Mouse (Mus musculus): ENCODE results near the gene Rap1gap2.
"Not testable (repeated sequence)": the region's sequence is repeated elsewhere in the genome, so short reads cannot be mapped to it uniquely, and the experiment has no call there.

Rap1gap2 gene

DNA sequence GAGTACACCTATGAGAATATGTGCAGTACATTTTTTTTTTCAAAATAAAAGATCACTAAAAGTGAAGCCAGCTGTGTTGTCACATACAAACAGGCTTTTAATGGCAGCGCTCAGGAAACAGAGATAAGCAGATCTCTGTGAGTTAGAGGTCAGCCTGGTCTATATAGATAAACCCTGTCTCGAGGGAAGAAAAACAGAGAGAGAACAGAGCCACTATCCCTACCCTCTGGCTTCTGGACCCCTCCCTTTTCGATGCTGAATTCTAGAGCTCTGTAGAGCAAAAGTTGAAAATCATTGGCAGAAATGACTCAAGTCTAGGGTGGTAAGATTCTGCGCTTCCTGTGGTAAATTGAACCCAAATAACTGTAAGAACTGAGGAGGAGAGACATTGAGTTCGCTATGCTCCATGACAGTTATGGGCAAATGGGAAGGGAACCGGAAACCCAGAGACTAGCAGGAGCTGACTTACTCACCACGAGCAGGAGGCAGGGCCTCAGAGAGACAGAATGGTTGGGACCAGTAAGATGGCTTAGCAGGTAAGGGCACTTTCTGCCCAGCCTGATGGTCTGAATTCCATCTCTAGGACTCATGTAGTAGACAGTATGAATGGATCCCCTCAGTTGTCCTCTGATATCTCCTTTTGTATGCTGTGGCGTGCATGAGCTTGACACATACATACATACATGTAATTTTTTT is 11.4 kb upstream of the Rap1gap2 start:
- no peak for DNase-seq

DNA sequence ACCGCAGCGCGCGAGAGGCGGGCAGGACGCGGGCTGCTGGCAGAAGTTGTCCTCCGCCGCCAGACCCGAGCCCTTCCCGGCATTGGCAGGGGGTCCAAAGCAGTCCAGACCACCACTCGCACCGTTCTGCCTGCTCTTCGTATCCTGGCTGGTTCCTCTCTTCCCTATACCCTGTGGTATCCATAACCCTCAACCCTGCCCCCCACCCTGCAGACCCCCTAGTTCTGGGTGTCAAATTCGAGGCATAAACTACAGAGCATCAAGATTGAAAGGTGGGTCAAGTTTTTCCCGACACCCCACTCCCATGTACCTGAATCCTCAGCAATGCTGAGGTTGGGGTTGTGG is 9.2 kb upstream of the Rap1gap2 start:
- peak in 1 of 2 experiments; percentile 29 for DNase-seq

DNA sequence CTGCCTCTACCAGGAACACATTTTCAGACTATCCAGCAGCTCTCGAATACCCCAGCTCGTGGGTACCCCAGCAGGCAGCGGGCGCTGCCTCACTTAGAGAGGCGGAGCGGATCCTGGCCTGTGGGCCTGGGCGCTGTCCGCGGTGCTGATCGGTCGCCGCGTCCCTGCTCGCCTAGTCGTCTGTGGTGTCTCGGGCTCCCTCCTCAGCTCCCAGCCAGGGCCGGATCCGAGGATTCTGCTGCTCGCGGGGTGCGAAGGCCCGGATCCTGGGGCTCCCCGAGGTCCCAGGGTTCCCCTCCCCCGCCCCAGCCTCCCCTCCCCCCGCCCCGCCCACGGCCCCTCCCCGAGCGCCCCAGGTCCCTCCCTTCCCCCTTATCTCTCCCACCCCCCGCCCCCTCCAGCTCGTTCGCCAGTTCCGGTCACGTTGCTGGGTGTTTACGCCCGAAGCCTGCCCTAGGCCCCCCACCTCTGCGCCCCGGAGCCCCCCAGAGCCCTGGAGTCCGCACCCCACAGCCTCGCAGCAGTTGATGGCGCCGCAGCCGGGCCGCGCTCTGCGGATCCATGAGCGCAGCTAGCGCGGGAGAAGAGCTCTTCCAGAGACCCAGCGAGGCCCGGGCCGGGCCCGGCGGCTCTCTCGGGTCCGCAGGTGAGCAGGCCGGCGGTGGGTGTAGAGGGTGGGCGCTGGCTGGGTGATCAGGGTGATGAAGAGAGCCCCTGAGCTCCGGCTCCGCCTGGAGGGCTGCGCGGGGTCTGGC is 8.7 kb upstream of the Rap1gap2 start, which contains the start of gene Ccdc92b:
TSS of gene Ccdc92b (plus strand) at position 405 of the 755 bp plus-strand sequence.
- peak; percentile 59 to 78 for DNase-seq

DNA sequence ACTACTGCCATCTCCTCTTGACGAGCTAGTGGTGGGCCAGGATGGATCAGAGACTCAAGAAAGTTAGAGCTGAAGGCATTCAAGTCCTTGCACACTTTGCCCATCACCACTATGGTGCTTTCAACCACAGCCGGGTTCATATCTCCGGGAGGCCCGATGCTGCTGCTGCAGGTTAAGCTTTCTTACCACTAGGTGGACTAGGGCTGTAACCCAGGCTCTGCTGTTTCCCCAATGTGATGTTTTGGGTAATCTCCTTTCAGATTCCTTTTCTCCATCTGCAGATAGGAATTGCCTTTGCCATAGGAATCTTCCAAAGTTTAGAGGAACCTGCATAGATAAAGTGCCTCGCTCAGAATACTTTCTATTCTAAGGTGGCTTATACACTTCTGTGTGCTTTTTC is 4.9 kb upstream of the Rap1gap2 start:
- DNase-seq: no peak

DNA sequence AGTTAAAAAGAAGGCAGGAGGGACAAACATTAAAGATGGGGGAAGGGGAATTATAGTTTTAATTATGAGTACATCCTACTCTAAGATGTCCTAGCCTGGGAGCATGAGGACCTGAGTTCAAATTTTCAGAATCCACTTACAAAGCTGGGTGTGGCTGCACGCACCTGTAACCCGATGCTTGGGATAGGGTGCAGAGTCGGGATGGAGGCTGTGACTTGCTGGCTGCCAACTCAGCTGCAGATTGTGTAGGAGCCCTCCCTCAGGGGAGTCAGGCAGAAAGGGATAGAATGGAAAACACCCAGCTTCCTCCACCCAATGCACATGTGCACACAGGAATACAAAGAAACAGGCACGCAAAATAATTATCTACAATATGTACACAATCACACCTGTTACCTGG is 2.7 kb upstream of the Rap1gap2 start:
- DNase-seq: no peak

DNA sequence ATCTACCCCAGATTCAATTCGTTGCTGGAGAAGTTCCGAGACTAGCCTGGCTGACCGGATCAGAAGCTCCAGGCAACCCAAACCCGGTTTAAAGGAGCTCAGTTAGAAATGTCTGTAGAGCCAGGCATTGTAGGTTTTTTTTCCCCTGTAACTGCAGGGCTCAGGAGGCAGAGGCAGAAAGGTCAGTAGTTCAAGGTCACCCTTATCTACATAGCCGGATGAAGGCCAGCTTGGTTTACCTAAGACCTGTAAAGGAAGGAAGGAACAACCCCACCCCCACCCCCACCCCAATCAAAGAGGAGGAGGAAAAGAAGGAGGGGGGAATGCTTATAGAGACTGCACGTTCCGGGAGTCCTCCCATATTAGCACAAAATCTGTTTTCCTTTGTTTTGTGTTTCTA is 722 bp upstream of the Rap1gap2 start:
- no peak for DNase-seq

DNA sequence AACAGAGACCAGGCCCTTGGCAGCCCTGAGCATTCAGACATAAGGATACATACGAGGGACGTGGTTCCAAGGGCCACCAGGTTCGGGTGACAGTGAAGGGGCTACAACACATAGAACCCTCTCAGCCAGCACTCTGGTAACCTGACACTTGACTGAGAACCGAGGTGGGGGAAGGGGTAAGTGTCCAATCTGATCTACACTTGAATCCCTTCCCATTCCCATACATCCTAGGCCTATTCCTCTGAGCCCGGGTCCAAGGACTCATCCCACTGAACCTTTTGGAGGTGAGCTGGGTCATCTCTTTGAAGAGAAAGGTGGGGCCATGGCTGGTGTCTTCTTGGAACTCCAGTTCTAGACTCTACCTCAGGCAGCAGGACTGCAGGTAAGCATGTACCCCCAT is 647 bp downstream of the Rap1gap2 start:
- no peak for DNase-seq

DNA sequence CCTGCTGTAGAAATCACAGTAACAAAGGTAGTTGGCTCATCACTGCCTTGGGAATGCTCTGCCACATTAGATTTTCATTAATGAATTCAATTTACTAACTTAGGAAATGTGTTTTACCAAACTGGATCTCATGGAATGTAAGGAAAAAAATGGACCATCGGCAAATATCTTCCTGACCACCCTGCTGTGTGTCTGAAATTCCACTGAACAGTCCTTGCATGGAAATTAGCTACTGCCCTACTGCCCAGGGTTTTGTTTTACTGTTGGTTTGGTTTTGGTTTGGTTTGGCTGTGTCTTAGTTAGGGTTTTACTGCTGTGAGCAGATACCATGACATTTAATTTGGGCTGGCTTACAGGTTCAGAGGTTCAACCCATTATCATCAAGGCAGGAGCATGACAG is 8.4 kb downstream of the Rap1gap2 start:
- no peak for DNase-seq

DNA sequence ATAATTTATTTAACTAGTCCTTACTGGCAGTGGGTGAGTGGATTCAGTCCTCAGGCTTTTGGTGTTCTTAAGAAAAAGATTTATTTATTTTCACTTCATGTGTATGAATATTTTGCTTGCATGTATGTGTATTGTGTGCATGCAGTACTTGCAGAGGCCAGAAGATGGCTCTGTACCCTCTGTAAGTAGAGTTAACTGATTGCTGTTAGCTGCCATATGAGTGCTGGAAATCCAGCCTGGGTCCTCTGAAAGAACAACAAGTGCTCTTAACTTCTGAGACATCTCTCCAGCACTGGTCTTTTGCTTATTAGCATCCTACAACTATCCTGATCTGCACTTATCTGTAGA is 12.8 kb downstream of the Rap1gap2 start:
- DNase-seq: no peak

DNA sequence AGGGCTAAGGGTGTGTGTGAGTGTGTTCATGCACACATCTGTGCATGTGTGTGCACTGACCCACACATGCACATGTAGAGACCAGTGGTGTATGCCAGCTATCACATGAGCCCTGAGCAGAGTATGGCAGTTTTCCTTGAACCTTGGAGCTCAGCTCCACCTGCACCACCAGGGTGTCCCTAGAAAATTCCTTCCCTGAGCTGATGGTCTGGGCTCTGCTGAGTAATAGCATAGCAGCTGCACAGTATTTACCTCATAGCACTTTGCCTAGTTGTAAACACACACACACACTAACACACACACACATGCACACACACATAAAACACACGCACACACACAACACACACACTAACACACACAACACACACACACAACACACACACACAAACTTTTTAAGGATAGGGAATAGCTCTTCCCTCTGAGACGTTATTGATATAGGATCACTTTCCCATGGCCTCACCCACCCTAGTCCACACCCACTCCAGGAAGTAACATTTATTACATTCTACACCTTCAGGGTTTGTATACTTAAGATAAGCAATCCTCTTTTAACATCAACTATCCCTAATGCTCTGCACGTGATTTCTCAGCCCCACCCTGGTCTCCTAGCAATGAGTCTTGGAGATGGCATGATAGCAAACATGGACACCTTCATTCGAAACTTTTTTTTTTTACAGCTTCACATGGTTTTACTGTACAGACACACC is 13.3 kb downstream of the Rap1gap2 start:
- no peak for DNase-seq

DNA sequence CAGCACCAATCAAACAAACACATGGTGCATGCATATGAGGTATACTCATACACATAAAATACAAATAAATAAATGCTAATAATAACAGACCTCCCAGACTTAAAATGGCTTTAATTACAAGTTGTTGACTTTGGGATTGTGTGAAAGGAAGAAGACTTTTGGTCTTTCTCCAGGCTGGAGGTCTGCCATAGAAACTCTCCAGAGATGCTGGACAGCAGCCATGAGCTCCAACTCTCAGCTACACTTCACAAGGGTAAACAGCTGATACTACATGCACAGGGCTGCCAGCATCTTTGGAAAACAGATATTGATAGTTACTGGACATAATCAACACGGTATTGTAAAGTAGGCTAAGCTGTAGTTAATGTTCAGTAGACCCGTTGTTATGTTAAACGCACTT is 18.5 kb downstream of the Rap1gap2 start:
- DNase-seq: no peak

DNA sequence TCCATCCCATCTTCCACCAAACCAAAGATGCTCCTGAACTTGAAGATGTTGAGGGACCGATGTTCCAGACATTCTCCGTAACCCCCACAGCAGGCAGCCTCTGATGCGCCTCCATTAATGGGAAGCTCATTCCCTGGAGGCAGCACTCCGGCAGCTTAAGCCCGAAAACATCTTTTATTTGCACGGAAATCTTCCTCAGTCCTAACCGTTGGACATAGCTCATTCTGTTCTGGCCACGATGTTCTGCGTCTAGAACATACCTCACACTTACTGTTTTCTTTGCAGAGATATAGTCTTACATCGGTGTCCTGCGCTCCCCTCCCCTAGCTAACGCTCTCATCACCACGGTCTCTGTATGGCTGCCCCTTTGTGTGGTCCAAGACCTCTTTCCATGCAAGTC is 20.0 kb downstream of the Rap1gap2 start:
- DNase-seq: no peak

DNA sequence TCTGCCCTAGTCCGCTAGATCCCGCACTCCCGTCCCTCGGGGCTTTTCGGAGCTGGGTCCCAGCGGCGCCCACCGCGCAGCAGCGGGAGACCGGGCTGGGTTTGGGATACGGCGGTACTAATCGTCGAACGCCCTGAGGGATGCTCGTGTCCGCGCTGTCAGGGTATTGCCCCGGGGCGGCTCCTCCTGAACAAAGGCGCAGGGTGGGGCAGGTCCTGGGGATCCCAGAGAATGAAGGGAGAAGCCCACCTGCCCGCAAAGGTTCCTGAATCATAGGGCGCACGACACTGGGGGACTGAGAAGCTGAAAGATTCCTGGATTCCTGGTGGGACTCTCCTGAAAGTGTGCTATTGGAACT is 20.5 kb downstream of the Rap1gap2 start:
- DNase-seq: no peak

DNA sequence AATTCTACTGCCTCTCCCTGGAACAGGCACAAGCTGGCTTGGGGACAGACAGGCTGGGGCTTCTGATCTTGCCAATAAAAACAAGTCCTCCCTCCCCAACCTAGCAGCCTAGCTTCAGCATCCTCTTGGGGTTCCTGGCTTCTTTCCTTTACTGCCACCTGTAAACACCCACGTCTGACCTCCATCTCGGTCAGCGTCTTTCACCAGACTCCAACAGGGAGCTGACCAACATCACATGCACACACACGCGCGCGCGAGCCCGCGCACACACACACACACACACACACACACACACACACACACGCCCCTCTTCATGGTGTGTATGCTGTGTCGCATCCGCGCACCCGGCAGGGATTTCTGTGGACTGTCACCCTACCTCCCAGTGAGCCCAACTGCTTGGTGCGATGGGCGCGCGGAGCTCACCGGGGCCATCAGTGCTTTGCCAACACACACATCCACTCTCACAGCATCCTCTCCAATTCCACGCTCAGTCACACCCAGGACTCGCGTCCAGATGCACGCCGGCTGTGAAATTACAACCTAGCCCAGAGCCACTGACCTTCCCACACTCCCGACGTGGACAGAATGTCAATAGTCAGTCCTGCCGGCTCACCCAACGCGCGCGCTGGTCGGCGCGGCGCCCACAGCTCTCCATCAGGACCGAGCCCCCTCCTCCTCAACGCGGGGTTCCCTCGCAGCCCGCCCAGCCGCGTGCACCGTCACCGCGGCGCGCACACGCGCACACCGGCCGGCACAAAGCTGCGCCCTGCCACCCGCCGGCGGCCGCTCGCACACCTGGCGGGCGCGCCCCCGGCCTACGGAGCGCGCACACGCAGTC is 21.1 kb downstream of the Rap1gap2 start:
- DNase-seq: peak; percentile 76 to 83

DNA sequence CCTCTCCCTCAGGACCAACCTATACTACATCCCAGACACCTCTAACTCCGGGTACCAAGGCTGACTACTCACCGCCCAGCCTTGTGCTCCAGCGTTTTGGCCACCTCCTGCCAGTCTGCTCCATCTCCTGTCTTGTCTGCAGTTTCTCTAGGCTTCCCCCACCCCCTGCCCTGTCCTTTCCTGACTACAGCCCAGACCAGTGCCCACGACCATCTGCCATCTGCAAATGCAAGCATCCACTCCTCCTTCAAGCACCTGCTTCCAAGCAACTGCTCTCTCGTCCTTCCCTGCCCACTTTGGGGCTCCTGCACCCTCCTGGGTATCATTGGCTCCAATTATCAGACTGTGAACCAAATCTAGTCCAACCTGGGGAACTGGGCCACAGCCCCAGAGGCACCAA is 24.3 kb downstream of the Rap1gap2 start:
- peak; percentile 52 to 64 for DNase-seq

DNA sequence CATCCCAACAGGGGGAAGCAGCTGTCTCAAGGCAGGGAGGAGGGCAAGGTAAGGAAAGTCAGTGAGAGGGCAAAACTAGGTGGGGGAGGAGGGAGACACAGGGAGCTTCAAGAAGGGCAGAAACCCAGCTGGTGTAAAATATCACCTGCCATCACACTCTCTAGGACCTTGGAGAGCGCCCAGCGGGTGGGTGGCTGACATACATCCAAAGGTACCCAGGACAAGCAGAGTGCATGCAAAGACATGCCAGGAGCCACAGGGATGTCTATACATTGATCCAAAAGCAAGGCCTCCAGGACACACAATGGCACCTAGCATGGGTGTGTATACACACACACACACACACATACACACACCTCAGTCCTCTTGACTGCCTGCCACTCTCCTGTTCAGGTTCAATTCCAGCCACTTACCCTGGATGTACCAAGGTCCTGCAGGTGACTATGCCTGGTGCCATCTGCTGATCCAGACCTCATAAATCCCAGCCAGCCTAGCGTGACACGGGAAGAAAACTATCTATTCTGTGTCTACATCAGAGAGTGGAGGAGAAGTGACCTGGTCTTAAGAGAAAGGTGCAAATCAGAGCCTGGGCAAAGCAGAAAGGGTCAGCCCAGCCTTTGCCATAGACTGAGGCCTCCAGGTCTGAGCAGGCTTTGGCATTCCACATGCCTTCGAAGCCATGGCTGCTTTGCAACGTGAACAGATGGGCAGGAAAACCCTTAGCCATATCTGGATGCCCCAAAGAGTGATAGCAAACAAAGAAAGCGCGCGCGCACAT is 25.6 kb downstream of the Rap1gap2 start:
- DNase-seq: peak; percentile 41 to 42

DNA sequence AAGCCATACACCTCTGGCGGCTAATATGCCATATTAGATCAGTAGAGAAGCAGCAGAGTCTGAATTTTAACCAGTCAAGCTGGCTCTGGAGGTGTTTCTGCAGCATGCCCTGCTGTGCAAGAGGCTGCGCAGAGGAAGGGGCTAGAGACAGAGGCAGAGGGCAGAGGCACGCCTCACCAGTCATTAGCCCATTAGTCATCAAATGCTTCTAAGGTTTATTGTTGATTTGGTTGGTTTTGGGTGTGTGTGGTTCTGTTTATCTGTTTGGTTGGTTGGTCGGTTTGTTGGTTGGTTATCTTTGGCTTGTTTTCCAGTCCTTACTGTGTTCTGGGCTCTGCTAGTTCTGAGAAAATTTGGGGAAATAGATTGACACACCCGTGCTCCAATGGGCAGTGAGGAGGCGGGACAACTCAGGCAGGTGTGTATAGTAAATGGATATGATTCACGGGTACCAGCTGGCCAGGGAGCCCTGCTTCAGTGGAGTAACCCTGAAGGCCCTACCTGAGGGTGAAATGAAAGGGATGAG is 26.8 kb downstream of the Rap1gap2 start:
- no peak for DNase-seq

DNA sequence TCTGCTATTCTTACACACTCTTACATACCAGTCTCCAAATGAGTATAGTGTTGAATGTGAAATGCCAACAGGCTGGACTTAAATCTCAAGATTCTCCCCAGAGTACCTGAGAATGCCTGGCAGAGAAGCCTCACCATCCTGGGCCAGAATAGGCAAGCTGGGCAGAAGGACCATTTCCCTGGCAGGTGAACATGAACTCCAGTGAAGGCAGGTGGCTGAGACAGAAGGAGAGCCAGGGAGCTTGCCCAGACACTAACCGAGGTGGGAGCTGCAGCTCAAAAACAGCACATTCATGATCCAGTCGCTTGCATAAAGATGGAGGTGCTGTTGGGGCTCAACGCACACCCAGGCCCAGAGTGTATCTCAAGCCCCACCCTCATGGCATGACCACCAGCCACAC is 28.3 kb downstream of the Rap1gap2 start:
- DNase-seq: peak; percentile 75 to 87

DNA sequence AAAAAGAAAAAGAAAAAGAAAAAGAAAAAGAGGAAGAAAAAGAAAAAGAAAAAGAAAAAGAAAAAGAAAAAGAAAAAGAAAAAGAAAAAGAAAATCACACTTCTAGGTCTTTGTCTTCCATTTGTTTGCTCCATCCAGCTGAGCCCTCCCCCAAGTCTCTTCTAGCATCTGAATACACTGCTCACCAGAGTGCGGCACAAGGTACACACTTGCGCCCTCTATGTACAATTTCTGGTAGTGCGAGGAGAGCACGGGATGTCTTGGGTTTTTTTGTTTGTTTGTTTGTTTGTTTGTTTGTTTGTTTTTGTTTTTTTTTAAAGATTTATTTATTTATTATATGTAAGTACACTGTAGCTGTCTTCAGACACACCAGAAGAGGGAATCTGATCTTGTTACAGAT is 29.4 kb downstream of the Rap1gap2 start:
- DNase-seq: not testable (repeated sequence)

DNA sequence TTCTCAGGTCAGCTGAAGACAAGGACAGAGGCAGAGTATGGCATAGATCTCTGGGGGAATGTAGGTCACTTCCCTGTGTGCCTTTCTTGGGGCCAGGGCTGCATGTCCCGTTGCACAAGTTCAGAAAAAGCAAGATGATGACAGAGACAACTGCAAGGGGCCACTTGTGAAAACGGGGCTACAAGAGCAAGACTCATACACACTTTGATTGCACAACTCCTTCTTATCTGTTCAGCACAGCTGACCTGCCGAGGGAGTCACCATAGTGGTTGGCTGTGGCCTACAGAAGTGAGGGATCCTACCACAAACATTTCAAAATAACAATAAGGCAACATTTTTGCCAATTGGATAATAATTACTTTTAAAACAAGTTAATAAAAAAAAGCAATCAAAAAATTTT is 33.6 kb downstream of the Rap1gap2 start:
- DNase-seq: no peak

DNA sequence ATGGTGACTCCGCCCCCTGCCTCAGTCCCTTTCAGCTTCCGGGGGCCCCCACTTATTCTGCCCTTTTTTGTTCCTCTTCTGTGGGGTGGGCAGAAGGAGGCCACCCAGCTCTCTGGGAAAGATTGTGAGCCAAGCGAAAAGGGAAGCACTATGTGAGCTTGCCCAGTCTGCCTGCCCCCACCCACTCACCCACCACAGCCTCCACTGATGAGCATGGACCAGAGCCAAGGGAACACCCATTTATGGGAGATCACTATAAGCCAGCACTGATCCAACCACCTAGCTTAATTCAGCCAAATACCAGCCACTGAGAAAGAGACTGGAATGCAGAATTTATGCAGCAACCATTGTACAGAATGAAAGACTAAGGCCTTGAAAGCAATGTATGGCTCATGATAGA is 34.8 kb downstream of the Rap1gap2 start:
- no peak for DNase-seq

DNA sequence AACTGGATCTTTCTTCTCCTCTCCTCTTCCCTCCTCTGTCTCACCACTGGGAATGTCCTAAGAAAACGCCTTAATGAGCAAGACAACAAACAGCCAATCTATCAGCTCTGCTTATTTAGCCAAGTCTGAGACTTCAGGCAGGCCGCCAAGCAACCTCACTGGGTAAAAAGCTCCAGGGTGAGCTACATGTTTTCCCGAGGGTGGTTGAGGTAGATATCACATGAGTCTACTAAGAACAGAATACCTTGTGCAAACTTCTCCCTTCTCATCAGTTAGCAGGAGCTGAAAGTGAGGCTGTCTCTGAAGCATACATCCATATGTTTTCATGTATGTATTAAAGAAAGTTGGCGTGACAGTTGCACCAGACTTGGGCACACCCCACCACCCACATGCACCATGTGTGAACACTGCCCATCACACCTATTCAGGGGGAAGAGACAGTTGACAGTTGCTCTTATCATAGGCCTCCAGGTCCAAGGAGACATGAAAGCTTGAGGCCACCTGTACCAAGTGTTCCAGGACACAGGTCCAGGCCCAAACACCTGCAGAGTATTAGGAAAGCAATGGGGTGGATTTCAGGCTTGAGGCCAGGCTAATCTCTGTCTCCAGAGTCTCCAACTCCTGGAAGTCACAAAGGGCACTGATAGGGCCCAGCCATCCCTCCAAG is 35.8 kb downstream of the Rap1gap2 start:
- DNase-seq: no peak

Measured in cerebellum, adult 18-20 months (tissue).